Mouse (Mus musculus): ENCODE data around the gene Parvb.

DNA sequence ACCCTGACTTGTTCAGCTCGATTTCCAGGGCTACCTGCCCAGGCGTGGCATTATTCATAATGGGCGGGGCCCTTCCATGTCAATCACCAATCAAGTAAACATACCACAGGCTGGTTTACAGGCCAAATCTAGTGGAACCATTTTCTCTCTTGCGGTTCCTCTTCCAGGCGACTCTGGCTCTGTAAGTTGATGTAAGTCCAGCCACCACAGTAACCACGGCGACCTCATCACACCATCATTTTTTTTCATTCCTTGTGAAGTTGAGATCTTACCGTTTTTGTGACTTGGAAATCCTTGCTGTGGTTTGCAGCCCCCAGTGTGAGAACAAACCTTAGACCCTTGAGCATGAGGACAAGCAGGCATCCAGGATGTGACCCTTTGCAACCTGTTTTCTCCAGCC is 48.5 kb downstream of the Parvb start:
- TF ChIP-seq CTCF (IDR thresholded peaks at IDR 0.05; ENCODE audit: low read depth) (no peak), EP300 (IDR thresholded peaks at IDR 0.05; ENCODE audit: low read depth) (no peak)
